Mouse (Mus musculus): ENCODE data around the gene Gm7694. TPM values are rescaled to one million over a fixed set of nuclear protein-coding genes. Genes with fewer than 3 reads are reported as not detected.

Gm7694 gene
- total RNA-seq, 4 experiments from 2014 or later, result 10.0 to 22.1 (median 14.1) TPM

GRCm38 (mm10) chr1:170282415-170283129 is 23.6 kb downstream of the Gm7694 start:
- no peak for DNase-seq

GRCm38 (mm10) chr1:170277016-170277415 is 29.1 kb downstream of the Gm7694 start, which contains the start of gene Sh2d1b1:
Gene Sh2d1b1 (plus strand): TSS chr1:170277320.
- no peak for DNase-seq

GRCm38 (mm10) chr1:170273252-170273651 is 32.9 kb downstream of the Gm7694 start:
- no peak for DNase-seq

GRCm38 (mm10) chr1:170270696-170271095 is 35.4 kb downstream of the Gm7694 start:
- no peak for DNase-seq

GRCm38 (mm10) chr1:170270281-170270680 is 35.9 kb downstream of the Gm7694 start:
- DNase-seq, result no peak

DNA sequence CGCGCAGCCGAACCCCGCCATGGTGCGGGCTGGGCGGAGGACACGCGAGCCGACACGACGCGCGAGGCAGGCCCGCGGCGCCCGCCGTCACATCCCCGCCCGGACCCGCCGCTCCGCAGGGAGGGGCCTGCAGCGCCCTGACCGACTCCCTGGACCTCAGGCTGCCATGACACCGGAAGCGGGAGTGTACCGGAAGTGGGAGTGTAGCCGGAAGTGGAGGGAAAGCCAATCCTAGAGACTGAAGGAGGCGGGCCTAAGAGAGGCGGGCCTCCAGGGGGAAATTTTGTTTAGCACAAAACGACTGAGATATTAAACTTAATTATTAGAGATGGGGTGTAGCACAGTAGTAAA is 50.6 kb downstream of the Gm7694 start:
- peak; percentile 85 for DNase-seq

GRCm38 (mm10) chr1:170254893-170255559 is 51.1 kb downstream of the Gm7694 start:
- no peak for DNase-seq

Other genes starting within 250 kb of the Gm7694 start
- gene Ddr2, start 195.6 kb downstream of the Gm7694 start, total RNA-seq (2022), result 10 to 100 TPM; 13.9 to 30.8 (median 20.4) TPM
- gene Uap1, start 131.4 kb downstream of the Gm7694 start, total RNA-seq (2022), result 10 to 100 TPM; 38.1 to 49.3 (median 45.0) TPM
- 10 to 100 TPM; 69.8 to 84.2 (median 79.4) TPM for gene Uhmk1, start 90.9 kb downstream of the Gm7694 start, total RNA-seq (2022)
- not detected for gene Sh2d1b2, start 73.6 kb downstream of the Gm7694 start, total RNA-seq (2022)
- 1 to 10 TPM in 2 of 4 experiments, under 1 TPM in 2; 0.73 to 1.4 (median 1.2) TPM for gene Sh2d1b1, start 29.0 kb downstream of the Gm7694 start, total RNA-seq (2022)
- gene Spata46, start 2.5 kb upstream of the Gm7694 start, total RNA-seq (2022), result not detected